Mouse (Mus musculus): ENCODE results near the gene A4gnt. TPM values are rescaled to one million over a fixed set of nuclear protein-coding genes. Genes with fewer than 3 reads are reported as not detected.

The A4gnt gene
- polyA plus RNA-seq, 1 experiment from 2014 or later, result not detected

GRCm38 (mm10) chr9:99637736-99638135 is 25.4 kb downstream of the A4gnt start:
- Histone ChIP-seq H3K9ac (replicated peaks) (no peak overlapping the region), H3K36me3 (peaks cover 45% of the 10 kb centered on the region), H3K4me3 (no peak overlapping the region), H3K4me2 (replicated peaks) (no peak overlapping the region), H3K27ac (replicated peaks) (no peak overlapping the region), H3K27me3 (no peaks in the 10 kb centered on the region), H3K9me3 (no peaks in the 10 kb centered on the region), H3K4me1 (no peaks in the 10 kb centered on the region)
- 96% methylated on average over 13 of the region's 13 CpGs for WGBS
- ATAC-seq (ENCODE audit: low FRiP score, low read depth), result no peak

GRCm38 (mm10) chr9:99639957-99640356 is 27.7 kb downstream of the A4gnt start:
- no peak for ATAC-seq (ENCODE audit: low FRiP score, low read depth)

GRCm38 (mm10) chr9:99645416-99645815 is 33.1 kb downstream of the A4gnt start:
- H3K27ac ChIP-seq (replicated peaks), result no peak overlapping the region
- peaks cover 58% of the 10 kb centered on the region for H3K36me3 ChIP-seq
- H3K4me2 ChIP-seq (replicated peaks), result no peak overlapping the region
- no peak overlapping the region for H3K9ac ChIP-seq (replicated peaks)
- no peaks in the 10 kb centered on the region for H3K27me3 ChIP-seq
- ATAC-seq (ENCODE audit: low FRiP score, low read depth), result no peak
- H3K9me3 ChIP-seq, result no peaks in the 10 kb centered on the region
- no peaks in the 10 kb centered on the region for H3K4me1 ChIP-seq
- WGBS, result 95% methylated on average over 6 of the region's 6 CpGs
- no peak overlapping the region for H3K4me3 ChIP-seq

More at GRCm38 (mm10) chr9:99639957-99640356, 27.7 kb downstream of the A4gnt start:
- H3K9ac ChIP-seq (replicated peaks), result no peak overlapping the region
- H3K27me3 ChIP-seq, result no peaks in the 10 kb centered on the region
- no peaks in the 10 kb centered on the region for H3K9me3 ChIP-seq
- no peaks in the 10 kb centered on the region for H3K4me1 ChIP-seq
- no peak overlapping the region for H3K4me2 ChIP-seq (replicated peaks)
- WGBS, result 91% methylated on average over 5 of the region's 5 CpGs
- H3K4me3 ChIP-seq, result no peak overlapping the region
- peaks cover 43% of the 10 kb centered on the region for H3K36me3 ChIP-seq
- no peak overlapping the region for H3K27ac ChIP-seq (replicated peaks)

GRCm38 (mm10) chr9:99646102-99646501 is 33.8 kb downstream of the A4gnt start:
- Histone ChIP-seq H3K9me3 (no peaks in the 10 kb centered on the region), H3K4me1 (no peaks in the 10 kb centered on the region), H3K27ac (replicated peaks) (no peak overlapping the region), H3K4me2 (replicated peaks) (no peak overlapping the region), H3K9ac (replicated peaks) (no peak overlapping the region), H3K4me3 (no peak overlapping the region), H3K27me3 (no peaks in the 10 kb centered on the region), H3K36me3 (peaks cover 65% of the 10 kb centered on the region)
- WGBS, result 96% methylated on average over 6 of the region's 6 CpGs
- ATAC-seq (ENCODE audit: low FRiP score, low read depth), result no peak

- Histone ChIP-seq H3K36me3 (peaks cover 51% of the 10 kb centered on the region), H3K4me3 (no peak overlapping the region), H3K4me1 (no peaks in the 10 kb centered on the region), H3K27me3 (no peaks in the 10 kb centered on the region), H3K27ac (replicated peaks) (no peak overlapping the region), H3K9me3 (no peaks in the 10 kb centered on the region), H3K9ac (replicated peaks) (no peak overlapping the region), H3K4me2 (replicated peaks) (no peak overlapping the region)
- ATAC-seq (ENCODE audit: low FRiP score, low read depth), result no peak
- WGBS, result 80% methylated on average over 10 of the region's 10 CpGs
Measured at GRCm38 (mm10) chr9:99660756-99661155, 48.5 kb downstream of the A4gnt start.

GRCm38 (mm10) chr9:99661606-99662166 is 49.4 kb downstream of the A4gnt start:
- Histone ChIP-seq H3K4me1 (no peaks in the 10 kb centered on the region), H3K27ac (replicated peaks) (peak overlapping the region; percentile 42; the same call in 1 of the 2 replicates), H3K4me2 (replicated peaks) (no peak overlapping the region), H3K9ac (replicated peaks) (no peak overlapping the region), H3K4me3 (no peak overlapping the region), H3K27me3 (no peaks in the 10 kb centered on the region), H3K9me3 (no peaks in the 10 kb centered on the region), H3K36me3 (peaks cover 43% of the 10 kb centered on the region)
- no peak for ATAC-seq (ENCODE audit: low FRiP score, low read depth)
- WGBS, result 77% methylated on average over 16 of the region's 16 CpGs

GRCm38 (mm10) chr9:99662406-99662805 is 50.1 kb downstream of the A4gnt start:
- Histone ChIP-seq H3K27ac (replicated peaks) (no peak overlapping the region), H3K36me3 (peaks cover 45% of the 10 kb centered on the region), H3K9ac (replicated peaks) (no peak overlapping the region), H3K9me3 (no peaks in the 10 kb centered on the region), H3K4me1 (no peaks in the 10 kb centered on the region), H3K4me3 (no peak overlapping the region), H3K4me2 (replicated peaks) (no peak overlapping the region), H3K27me3 (no peaks in the 10 kb centered on the region)
- ATAC-seq (ENCODE audit: low FRiP score, low read depth), result no peak
- WGBS, result 31% methylated on average over 7 of the region's 7 CpGs

- Histone ChIP-seq H3K36me3 (peaks cover 49% of the 10 kb centered on the region), H3K9ac (replicated peaks) (no peak overlapping the region), H3K4me1 (no peaks in the 10 kb centered on the region), H3K27me3 (no peaks in the 10 kb centered on the region), H3K9me3 (no peaks in the 10 kb centered on the region), H3K4me3 (no peak overlapping the region), H3K27ac (replicated peaks) (no peak overlapping the region), H3K4me2 (replicated peaks) (no peak overlapping the region)
- WGBS, result 94% methylated on average over 10 of the region's 10 CpGs
- no peak for ATAC-seq (ENCODE audit: low FRiP score, low read depth)
Measured at GRCm38 (mm10) chr9:99662887-99663286, 50.6 kb downstream of the A4gnt start.

- Histone ChIP-seq H3K9me3 (no peaks in the 10 kb centered on the region), H3K27me3 (no peaks in the 10 kb centered on the region), H3K9ac (replicated peaks) (no peak overlapping the region), H3K4me1 (no peaks in the 10 kb centered on the region), H3K36me3 (peaks cover 56% of the 10 kb centered on the region), H3K4me2 (replicated peaks) (no peak overlapping the region), H3K27ac (replicated peaks) (no peak overlapping the region), H3K4me3 (no peak overlapping the region)
- WGBS, result 76% methylated on average over 8 of the region's 8 CpGs
- no peak for ATAC-seq (ENCODE audit: low FRiP score, low read depth)
Measured at GRCm38 (mm10) chr9:99667596-99667995, 55.3 kb downstream of the A4gnt start.

- no peaks in the 10 kb centered on the region for H3K9me3 ChIP-seq
- peaks cover 32% of the 10 kb centered on the region for H3K36me3 ChIP-seq
- H3K27ac ChIP-seq (replicated peaks), result no peak overlapping the region
- no peak overlapping the region for H3K4me2 ChIP-seq (replicated peaks)
- no peaks in the 10 kb centered on the region; the same call in 1 of the 2 replicates for H3K27me3 ChIP-seq
- no peak overlapping the region for H3K4me3 ChIP-seq
- H3K9ac ChIP-seq (replicated peaks), result no peak overlapping the region
- no peak for ATAC-seq (ENCODE audit: low FRiP score, low read depth)
- WGBS, result 47% methylated on average over 2 of the region's 2 CpGs
- no peaks in the 10 kb centered on the region for H3K4me1 ChIP-seq
Measured at GRCm38 (mm10) chr9:99671603-99672002, 59.3 kb downstream of the A4gnt start.

Other genes with a start within 250 kb of the A4gnt start
- gene Mras, start 175.1 kb upstream of the A4gnt start, polyA plus RNA-seq (2016; fragmentation: Nextera tagmentation; extraction: Ambion mirVana), result 24.7 and 25.5 TPM in 2 replicates
- gene Nme9, start 161.0 kb upstream of the A4gnt start, polyA plus RNA-seq (2016; fragmentation: Nextera tagmentation; extraction: Ambion mirVana), result not detected in 2 replicates
- 40.9 and 43.7 TPM in 2 replicates for gene Armc8, start 43.6 kb upstream of the A4gnt start, polyA plus RNA-seq (2016; fragmentation: Nextera tagmentation; extraction: Ambion mirVana)
- 31.1 and 34.2 TPM in 2 replicates for gene Dbr1, start 36.7 kb upstream of the A4gnt start, polyA plus RNA-seq (2016; fragmentation: Nextera tagmentation; extraction: Ambion mirVana)
- gene Dzip1l, start 17.0 kb downstream of the A4gnt start, polyA plus RNA-seq (2016; fragmentation: Nextera tagmentation; extraction: Ambion mirVana), result 19.0 and 21.2 TPM in 2 replicates
- not detected in 2 replicates for gene Cldn18, start 104.8 kb downstream of the A4gnt start, polyA plus RNA-seq (2016; fragmentation: Nextera tagmentation; extraction: Ambion mirVana)